Mouse (Mus musculus): ENCODE data around the gene Ccnjl. TPM values are rescaled to one million over a fixed set of nuclear protein-coding genes. Genes with fewer than 3 reads are reported as not detected.

Gene Ccnjl
- polyA plus RNA-seq, 1 experiment from 2014 or later: 34.2 TPM

DNA sequence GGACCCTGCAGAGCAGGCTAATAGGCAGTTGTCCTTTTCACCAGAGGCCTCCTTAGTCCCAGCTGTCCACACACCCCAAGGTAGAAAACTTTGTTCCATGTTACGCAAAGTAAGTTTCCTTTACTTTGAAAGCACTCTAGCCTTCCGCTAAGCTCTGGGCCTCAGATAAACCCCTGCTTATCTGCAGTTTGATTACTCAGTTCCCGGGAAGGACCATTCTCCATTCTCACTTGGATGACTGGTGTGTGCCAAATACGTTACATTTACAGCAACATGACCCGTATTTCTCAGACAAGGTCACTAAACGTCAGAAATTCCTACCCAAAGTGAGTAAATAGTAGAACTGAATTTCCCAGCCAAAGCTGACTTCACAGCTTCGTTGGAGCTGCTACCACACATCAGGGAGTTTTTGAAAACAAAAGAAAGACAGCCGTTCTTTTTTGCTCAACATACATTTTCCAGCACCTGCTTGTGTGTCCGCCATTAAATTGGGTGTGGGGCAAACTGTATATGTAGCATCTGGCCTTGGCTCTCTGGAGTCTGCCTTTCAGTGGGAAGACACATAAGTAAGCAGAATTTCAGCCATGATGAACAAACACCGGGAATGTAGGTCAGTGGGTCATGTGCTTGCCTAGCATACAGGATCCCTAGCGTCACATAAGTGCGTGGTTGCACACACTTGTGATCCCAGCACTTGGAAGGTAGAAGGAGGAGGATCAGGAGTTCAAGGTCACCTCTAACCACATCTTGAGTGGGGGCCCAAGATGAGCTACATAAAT, 20.3 kb downstream of the Ccnjl start:
- no peak for ATAC-seq (ENCODE audit: insufficient number of reproducible peaks, low FRiP score, low TSS enrichment, low read depth)
- WGBS: 73% methylated on average over 12 of the region's 12 CpGs
- H3K4me1 ChIP-seq (ENCODE audit: control insufficient read depth, insufficient read depth, low read length): peaks cover 14% of the 10 kb centered on the region

DNA sequence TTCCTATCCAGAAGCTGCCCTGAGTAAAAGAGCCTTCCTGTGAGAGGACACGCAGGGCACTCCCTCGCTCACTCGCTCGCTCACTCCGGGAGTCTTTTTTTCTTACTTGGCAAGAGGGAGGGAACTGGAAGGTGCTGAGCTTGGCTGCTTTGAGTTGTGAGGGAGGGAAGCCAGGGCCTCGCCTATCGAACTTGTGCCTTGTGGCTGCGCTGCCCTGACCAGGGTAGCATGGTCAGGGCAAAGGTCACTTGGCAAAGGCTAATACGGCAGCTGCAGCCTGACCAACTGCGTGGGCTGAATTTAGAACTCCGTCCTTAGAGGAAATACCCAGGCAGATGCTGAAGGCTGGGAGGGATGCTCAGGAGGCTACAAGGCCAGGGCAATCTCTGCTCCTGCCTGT, 21.1 kb downstream of the Ccnjl start:
- Histone ChIP-seq H3K36me3 (ENCODE audit: control insufficient read depth, insufficient read depth, low read length) (0 out of 2 replicates have a peak, but pooled peaks cover 2% of the 10 kb centered on the region), H3K27ac (replicated peaks; ENCODE audit: low read depth, low read length) (no peak overlapping the region), H3K9ac (ENCODE audit: low read length) (0 out of 2 replicates have a peak overlapping the region, but pooled peaks have one; percentile 27), H3K4me3 (ENCODE audit: low read depth, low read length) (no peak overlapping the region), H3K27me3 (ENCODE audit: control insufficient read depth, insufficient read depth, low read length) (no peaks in the 10 kb centered on the region), H3K4me1 (ENCODE audit: control insufficient read depth, insufficient read depth, low read length) (peaks cover 14% of the 10 kb centered on the region), H3K9me3 (ENCODE audit: control insufficient read depth, low read length) (no peaks in the 10 kb centered on the region), H3K4me2 (ENCODE audit: low read depth, severe bottlenecking) (no peak overlapping the region)
- WGBS: 55% methylated on average over 11 of the region's 11 CpGs
- DNase-seq (ENCODE audit: low spot score) (no peak), ATAC-seq (ENCODE audit: insufficient number of reproducible peaks, low FRiP score, low TSS enrichment, low read depth) (no peak)

More for the DNA sequence above, 20.3 kb downstream of the Ccnjl start:
- Histone ChIP-seq H3K4me2 (ENCODE audit: low read depth, severe bottlenecking) (no peak overlapping the region), H3K36me3 (ENCODE audit: control insufficient read depth, insufficient read depth, low read length) (no peaks in the 10 kb centered on the region), H3K27me3 (ENCODE audit: control insufficient read depth, insufficient read depth, low read length) (no peaks in the 10 kb centered on the region), H3K9ac (ENCODE audit: low read length) (no peak overlapping the region; the same call in 1 of the 2 replicates), H3K27ac (replicated peaks; ENCODE audit: low read depth, low read length) (peak overlapping the region; percentile 63), H3K4me3 (ENCODE audit: low read depth, low read length) (no peak overlapping the region), H3K9me3 (ENCODE audit: control insufficient read depth, low read length) (no peaks in the 10 kb centered on the region)
- no peak for DNase-seq (ENCODE audit: low spot score)

DNA sequence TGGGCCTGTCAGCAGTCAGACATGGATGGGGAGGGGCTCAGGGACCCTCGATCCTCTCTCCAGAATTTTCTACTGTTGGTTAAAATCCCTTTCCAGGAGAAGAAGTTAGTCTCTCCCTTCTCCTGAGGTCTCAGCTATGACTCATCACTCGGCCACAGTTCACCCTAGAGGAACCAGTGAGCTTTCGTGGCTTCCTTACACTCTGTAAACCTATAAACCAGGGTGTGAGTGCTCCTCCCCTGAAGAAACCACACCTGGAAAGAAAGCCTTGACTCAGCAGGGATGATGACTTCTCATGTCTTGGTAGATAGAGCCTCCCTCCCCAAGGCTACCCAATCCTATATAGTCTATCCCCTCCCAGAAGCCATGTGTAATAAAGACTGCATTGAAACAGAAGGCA, 23.2 kb downstream of the Ccnjl start:
- Histone ChIP-seq H3K27me3 (ENCODE audit: control insufficient read depth, insufficient read depth, low read length) (no peaks in the 10 kb centered on the region), H3K36me3 (ENCODE audit: control insufficient read depth, insufficient read depth, low read length) (0 out of 2 replicates have a peak, but pooled peaks cover 2% of the 10 kb centered on the region), H3K4me1 (ENCODE audit: control insufficient read depth, insufficient read depth, low read length) (peaks cover 14% of the 10 kb centered on the region), H3K4me2 (ENCODE audit: low read depth, severe bottlenecking) (no peak overlapping the region), H3K27ac (replicated peaks; ENCODE audit: low read depth, low read length) (no peak overlapping the region), H3K4me3 (ENCODE audit: low read depth, low read length) (no peak overlapping the region), H3K9me3 (ENCODE audit: control insufficient read depth, low read length) (no peaks in the 10 kb centered on the region), H3K9ac (ENCODE audit: low read length) (no peak overlapping the region)
- DNase-seq (ENCODE audit: low spot score) (no peak), ATAC-seq (ENCODE audit: insufficient number of reproducible peaks, low FRiP score, low TSS enrichment, low read depth) (no peak)
- 85% methylated on average over 3 of the region's 3 CpGs for WGBS

DNA sequence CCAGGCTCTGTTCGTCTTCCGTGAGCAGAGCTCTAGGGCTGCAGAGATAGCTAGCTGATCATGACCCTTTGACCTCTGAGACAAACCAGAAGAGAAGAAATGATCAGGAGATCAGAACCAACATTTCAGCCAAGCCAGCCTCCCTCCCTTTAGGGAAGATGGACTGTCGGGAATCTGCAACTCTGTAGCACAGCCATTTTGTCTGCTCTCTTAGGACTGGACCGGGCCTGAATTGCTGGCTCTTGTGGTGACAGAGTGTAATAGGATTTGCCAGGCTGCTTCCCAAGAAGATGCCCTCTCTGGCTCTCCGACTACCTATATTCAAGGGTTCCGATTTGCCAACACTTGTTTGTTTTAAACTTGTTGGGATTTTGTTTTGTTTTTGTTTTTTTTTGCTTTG, 24.1 kb downstream of the Ccnjl start:
- ATAC-seq (ENCODE audit: insufficient number of reproducible peaks, low FRiP score, low TSS enrichment, low read depth) (no peak), DNase-seq (ENCODE audit: low spot score) (no peak)
- H3K4me2 ChIP-seq (ENCODE audit: low read depth, severe bottlenecking): no peak overlapping the region
- H3K36me3 ChIP-seq (ENCODE audit: control insufficient read depth, insufficient read depth, low read length): peaks cover 5% of the 10 kb centered on the region; the same call in 1 of the 2 replicates
- H3K9ac ChIP-seq (ENCODE audit: low read length): no peak overlapping the region
- H3K27me3 ChIP-seq (ENCODE audit: control insufficient read depth, insufficient read depth, low read length): no peaks in the 10 kb centered on the region
- H3K27ac ChIP-seq (replicated peaks; ENCODE audit: low read depth, low read length): no peak overlapping the region
- H3K4me1 ChIP-seq (ENCODE audit: control insufficient read depth, insufficient read depth, low read length): peaks cover 14% of the 10 kb centered on the region
- no peak overlapping the region for H3K4me3 ChIP-seq (ENCODE audit: low read depth, low read length)
- WGBS: 78% methylated on average over 6 of the region's 6 CpGs
- no peaks in the 10 kb centered on the region for H3K9me3 ChIP-seq (ENCODE audit: control insufficient read depth, low read length)

DNA sequence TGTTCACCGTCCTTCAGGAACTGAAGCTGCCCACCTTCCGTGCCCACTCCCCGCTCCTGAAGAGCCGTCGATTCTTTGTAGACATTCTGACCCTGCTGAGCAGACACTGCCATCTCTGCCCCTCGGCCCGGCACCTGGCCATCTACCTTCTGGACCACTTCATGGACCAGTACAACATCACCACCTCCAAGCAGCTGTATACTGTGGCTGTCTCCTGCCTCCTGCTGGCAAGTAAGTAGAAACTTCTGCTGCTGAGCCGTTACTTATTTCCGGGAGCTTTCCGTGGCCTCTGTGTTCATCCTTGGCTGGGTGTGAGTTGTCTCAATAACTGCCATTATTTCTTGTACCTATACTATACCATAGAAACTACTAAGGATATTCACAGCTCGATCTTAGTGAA, 28.0 kb downstream of the Ccnjl start:
- Histone ChIP-seq H3K27ac (replicated peaks; ENCODE audit: low read depth, low read length) (no peak overlapping the region), H3K36me3 (ENCODE audit: control insufficient read depth, insufficient read depth, low read length) (peaks cover 8% of the 10 kb centered on the region; the same call in 1 of the 2 replicates), H3K4me1 (ENCODE audit: control insufficient read depth, insufficient read depth, low read length) (peaks cover 5% of the 10 kb centered on the region; the same call in 1 of the 2 replicates), H3K4me3 (ENCODE audit: low read depth, low read length) (no peak overlapping the region), H3K4me2 (ENCODE audit: low read depth, severe bottlenecking) (no peak overlapping the region), H3K9me3 (ENCODE audit: control insufficient read depth, low read length) (no peaks in the 10 kb centered on the region), H3K9ac (ENCODE audit: low read length) (no peak overlapping the region), H3K27me3 (ENCODE audit: control insufficient read depth, insufficient read depth, low read length) (no peaks in the 10 kb centered on the region)
- DNase-seq (ENCODE audit: low spot score): no peak
- 90% methylated on average over 11 of the region's 11 CpGs for WGBS
- ATAC-seq (ENCODE audit: insufficient number of reproducible peaks, low FRiP score, low TSS enrichment, low read depth): no peak

DNA sequence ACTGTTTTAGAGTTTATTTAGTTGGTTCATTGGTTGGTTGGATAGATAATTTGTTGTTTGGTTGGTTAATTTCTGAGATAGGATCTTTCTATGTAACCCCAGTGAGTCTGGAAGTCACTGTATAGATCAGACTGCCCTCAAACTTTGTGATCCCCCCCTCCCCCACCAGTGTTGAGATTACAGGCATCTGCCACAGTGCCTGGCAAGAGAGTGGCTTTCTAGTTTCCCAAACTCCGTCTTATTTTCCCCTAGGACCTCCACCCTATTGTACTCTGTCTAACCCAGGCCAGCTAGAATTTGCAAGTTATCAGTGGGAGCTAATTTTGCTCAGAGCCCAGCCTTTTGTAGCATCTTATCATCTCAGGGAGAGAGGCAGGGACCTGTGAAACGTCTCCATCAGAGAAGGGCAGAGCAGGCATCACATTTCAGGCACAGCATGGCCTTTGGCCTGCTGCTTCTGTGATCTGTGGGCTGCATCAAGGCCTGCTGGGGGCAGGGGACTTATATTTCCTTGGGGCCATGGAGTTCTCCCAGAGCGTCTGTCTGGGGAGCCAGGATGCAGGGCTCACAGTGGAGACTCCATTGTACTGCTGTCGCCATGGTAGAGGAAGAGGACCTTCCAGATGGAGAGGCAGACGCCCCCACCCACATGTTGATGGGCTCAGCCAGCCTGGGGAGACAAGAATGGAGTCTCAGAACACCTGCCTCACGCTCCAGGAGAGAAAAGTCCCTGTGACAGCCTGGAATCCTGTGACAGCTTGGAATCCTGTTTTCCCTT, 31.1 kb downstream of the Ccnjl start:
- WGBS: 8% methylated on average over 5 of the region's 6 CpGs
- Histone ChIP-seq H3K4me1 (ENCODE audit: control insufficient read depth, insufficient read depth, low read length) (no peaks in the 10 kb centered on the region), H3K36me3 (ENCODE audit: control insufficient read depth, insufficient read depth, low read length) (peaks cover 6% of the 10 kb centered on the region; the same call in 1 of the 2 replicates), H3K27ac (replicated peaks; ENCODE audit: low read depth, low read length) (no peak overlapping the region), H3K4me2 (ENCODE audit: low read depth, severe bottlenecking) (no peak overlapping the region), H3K9me3 (ENCODE audit: control insufficient read depth, low read length) (no peaks in the 10 kb centered on the region), H3K27me3 (ENCODE audit: control insufficient read depth, insufficient read depth, low read length) (no peaks in the 10 kb centered on the region), H3K9ac (ENCODE audit: low read length) (no peak overlapping the region), H3K4me3 (ENCODE audit: low read depth, low read length) (no peak overlapping the region)
- ATAC-seq (ENCODE audit: insufficient number of reproducible peaks, low FRiP score, low TSS enrichment, low read depth): no peak
- no peak for DNase-seq (ENCODE audit: low spot score)

DNA sequence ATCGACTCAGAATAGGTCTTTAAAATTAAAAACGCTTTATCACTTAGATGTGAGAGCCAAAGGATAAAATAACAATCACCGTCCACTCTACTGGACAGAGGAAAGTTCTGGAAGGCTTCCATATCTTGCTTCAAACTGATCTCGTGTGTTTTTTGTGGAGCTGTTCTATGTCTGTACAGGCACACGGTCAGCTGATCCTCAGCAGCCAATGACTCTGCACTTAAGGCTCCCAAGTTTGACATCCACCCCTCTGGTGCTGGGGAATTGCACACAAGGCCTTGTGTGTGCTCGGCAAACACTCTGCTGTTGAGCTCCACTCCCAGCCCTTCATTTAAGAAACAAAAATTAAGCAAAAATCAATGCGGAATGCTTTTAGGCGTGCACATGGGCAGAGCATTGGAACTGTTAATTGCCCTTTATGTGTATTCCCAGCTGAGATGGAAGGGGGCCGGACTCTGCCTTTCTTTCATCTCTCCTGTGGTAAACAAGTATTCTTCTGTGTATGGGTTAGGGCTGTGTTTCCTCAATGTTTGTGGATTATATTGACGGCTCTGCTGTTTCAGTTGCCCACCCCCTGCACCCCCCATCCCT, 35.2 kb downstream of the Ccnjl start:
- H3K9ac ChIP-seq (ENCODE audit: low read length): no peak overlapping the region
- no peaks in the 10 kb centered on the region for H3K36me3 ChIP-seq (ENCODE audit: control insufficient read depth, insufficient read depth, low read length)
- 72% methylated on average over 10 of the region's 10 CpGs for WGBS
- no peak overlapping the region for H3K4me3 ChIP-seq (ENCODE audit: low read depth, low read length)
- DNase-seq (ENCODE audit: low spot score): no peak
- H3K4me2 ChIP-seq (ENCODE audit: low read depth, severe bottlenecking): no peak overlapping the region
- H3K27me3 ChIP-seq (ENCODE audit: control insufficient read depth, insufficient read depth, low read length): no peaks in the 10 kb centered on the region
- H3K4me1 ChIP-seq (ENCODE audit: control insufficient read depth, insufficient read depth, low read length): peaks cover 7% of the 10 kb centered on the region
- no peak overlapping the region for H3K27ac ChIP-seq (replicated peaks; ENCODE audit: low read depth, low read length)
- no peak for ATAC-seq (ENCODE audit: insufficient number of reproducible peaks, low FRiP score, low TSS enrichment, low read depth)
- no peaks in the 10 kb centered on the region for H3K9me3 ChIP-seq (ENCODE audit: control insufficient read depth, low read length)

DNA sequence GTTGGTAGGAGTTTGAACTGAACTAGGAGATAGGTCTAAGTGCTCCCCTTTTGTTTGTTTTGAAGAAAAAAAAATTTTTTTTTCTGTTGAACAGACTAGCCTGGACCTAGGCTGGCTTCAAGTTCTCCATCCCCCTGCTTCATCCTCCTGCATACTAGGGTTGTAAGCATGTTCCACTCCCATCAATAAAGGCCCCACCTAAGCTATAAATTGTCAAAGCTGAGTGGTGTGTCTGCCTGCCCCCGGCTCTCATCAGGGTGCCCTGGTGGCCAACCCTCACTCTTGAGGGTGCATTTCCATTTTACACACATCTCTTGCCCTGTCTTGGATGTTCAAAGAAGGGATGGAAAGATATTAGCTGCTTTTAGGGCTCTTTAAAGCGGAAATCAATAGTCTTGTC, 36.8 kb downstream of the Ccnjl start:
- Histone ChIP-seq H3K27me3 (ENCODE audit: control insufficient read depth, insufficient read depth, low read length) (no peaks in the 10 kb centered on the region), H3K27ac (replicated peaks; ENCODE audit: low read depth, low read length) (no peak overlapping the region), H3K9me3 (ENCODE audit: control insufficient read depth, low read length) (no peaks in the 10 kb centered on the region), H3K4me2 (ENCODE audit: low read depth, severe bottlenecking) (no peak overlapping the region), H3K36me3 (ENCODE audit: control insufficient read depth, insufficient read depth, low read length) (no peaks in the 10 kb centered on the region), H3K4me3 (ENCODE audit: low read depth, low read length) (no peak overlapping the region), H3K4me1 (ENCODE audit: control insufficient read depth, insufficient read depth, low read length) (peaks cover 7% of the 10 kb centered on the region), H3K9ac (ENCODE audit: low read length) (no peak overlapping the region)
- WGBS: 8% methylated on average over 2 of the region's 2 CpGs
- DNase-seq (ENCODE audit: low spot score): no peak
- ATAC-seq (ENCODE audit: insufficient number of reproducible peaks, low FRiP score, low TSS enrichment, low read depth): no peak

Data from limb, embryonic 11.5 days (tissue).